Mouse (Mus musculus) right cerebral cortex, adult 18-20 months (tissue): ENCODE results near the gene Ccdc7a.

ENCODE experiments used
- DNase-seq: peaks from one replicate; pipeline ENCODE4 v3.0.0; 2022; ENCODE audit warnings: mixed read lengths

Ccdc7a gene

GRCm38 (mm10) chr8:128685507-128686428 lies 379.5 kb downstream of the Ccdc7a start, which contains the start of gene Itgb1:
TSS of gene Itgb1 (plus strand) at chr8:128685654.
- peak; percentile 91 for DNase-seq

GRCm38 (mm10) chr8:128684609-128685506 lies 380.5 kb downstream of the Ccdc7a start:
- no peak for DNase-seq
